Mouse (Mus musculus) kidney, postnatal 4 days (tissue): ENCODE data around the gene Eps8.
A peak's percentile ranks its signal among the peaks of the same experiment; 100 is the strongest.
"Not testable (repeated sequence)": the region's sequence is repeated elsewhere in the genome, so short reads cannot be mapped to it uniquely, and the experiment has no call there.

Source experiments
- DNase-seq, 2 experiments: peaks; one replicate each; pipeline ENCODE4 v3.0.0; 2021; ENCODE audit warnings: mixed read lengths in 2 of 2

Eps8 gene

DNA sequence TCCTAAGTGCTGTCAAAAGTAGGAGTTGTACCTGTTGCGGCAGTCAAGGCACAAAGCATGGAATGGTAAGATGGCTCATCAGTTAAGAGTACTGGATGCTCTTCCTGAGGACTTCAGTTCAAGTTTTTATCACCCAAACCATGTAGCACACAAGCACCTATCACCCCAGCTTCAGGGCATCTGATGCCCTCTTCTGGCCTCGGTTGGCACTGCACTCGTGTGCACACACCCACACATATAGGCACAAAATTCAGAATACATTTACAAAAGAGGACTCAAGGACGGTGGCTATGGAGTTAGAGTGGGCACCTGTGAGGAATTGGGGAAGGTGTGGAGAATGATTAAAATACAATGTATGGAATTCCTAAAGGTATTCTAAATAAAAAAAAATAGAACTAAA is 185.1 kb downstream of the Eps8 start:
- DNase-seq, result no peak

DNA sequence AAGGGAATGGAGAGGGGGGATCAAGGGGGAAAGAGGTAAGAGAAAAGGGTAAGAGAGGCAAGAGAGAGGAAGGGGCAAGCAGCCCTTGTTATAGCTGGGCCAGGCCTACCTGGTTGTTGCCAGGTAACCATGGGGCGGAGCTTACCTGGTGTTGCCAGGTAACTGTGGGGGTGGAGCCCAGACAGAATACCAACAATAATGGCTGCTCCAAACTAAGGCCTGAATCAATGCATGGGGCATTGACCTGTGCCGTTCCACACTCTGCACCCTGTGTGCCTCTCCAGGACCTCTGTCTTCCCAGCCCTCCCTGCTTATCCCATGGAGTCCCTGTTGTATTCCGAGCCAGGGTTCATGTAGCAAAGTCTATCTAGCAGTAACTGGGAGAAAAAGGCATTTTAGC is 187.0 kb downstream of the Eps8 start:
- no peak for DNase-seq

DNA sequence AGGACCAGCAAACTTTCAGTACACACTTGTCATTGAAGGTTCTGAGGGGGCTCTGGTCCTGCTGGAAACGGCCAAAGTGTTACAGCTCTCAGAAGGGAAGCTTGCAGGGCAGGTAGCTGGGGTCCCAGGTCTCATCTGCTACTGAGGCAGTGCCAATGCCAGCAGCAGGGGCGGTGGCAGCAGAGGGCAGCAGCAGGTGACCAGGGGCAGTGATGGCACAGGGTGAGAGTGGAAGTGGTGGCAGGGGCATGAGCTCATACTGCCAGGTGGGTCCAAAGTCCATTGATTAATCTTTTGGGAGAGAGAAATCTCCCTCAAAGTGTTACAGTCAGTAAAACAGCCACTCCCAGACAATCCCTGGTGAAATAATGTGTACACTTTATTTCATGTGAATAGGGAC is 188.4 kb downstream of the Eps8 start:
- no peak for DNase-seq

DNA sequence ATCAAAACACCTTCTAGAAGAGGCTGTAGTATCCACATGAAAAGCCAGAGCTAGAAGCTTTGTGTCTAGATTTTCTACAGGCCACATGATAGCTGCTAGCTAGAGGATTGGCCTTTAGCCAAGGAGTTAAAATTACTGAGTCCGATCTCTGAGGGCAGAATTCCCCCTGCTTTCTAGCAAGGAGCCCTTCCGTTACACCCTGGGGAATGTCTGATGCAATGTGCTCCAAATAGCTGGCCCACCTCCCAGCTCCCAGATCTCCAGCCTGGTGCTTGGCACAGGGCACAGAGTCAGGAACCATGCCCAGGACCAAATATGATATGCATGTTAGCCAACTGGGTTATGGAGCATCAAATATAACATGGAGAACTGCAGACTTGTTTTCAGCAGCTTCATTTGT is 189.4 kb downstream of the Eps8 start:
- DNase-seq, result peak; percentile 19 to 37

DNA sequence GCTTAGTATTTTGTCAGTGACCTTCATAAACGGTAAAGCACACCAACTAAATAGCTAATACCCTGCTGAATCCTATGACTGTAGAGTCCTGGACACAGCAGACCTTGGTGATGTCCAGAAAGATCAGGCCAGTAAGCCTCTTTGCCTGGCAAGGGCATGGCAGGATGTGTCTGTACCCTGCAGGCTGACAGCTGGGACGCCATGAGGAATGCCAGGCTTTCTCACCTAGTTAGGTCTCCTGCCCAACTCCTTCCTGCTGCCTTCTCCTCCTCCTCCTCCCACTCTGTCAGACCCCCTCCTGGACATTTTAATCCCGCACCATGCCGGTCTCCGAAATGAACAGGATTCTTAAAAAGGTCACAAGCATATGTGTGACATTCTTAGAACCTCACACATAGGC is 190.9 kb downstream of the Eps8 start:
- DNase-seq, result no peak

DNA sequence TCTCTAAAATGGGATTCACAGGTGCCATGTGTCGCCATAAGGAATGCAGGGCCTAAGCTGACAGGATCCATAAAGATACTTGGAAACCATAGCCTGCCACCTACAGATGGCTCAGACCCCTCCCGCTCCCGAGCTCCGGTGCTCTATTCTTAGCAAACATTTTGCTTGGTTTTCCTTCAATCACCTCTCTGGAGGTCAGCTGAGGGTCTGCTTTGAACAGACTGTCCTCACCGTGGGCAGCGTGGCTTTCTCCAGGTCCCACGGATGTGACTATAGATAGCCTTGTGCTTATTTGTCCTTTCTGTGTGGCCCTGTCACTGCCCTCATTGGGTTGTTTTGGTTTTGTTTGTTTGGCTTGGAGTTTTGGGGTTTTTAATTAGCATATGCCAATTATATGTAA is 196.5 kb downstream of the Eps8 start:
- DNase-seq, result no peak

DNA sequence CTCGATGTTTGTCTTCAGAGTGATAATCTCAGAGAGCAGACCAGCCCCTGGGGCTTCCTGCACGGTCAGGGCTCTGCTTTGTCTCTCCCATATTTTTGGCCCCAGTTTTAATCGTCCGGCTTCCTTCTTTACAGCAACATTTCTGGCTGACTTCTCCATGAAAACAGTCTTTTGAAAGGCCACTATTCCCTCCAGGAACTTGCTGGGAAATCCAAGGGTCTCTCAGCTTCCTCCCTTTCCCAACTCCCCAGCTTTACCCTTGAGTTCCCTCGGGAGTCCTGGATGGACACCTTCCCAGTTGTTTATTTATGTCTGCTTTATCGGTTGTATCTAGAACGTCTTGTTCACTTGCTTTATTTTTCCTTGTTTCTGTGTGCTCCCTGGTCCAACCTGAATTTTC is 197.5 kb downstream of the Eps8 start:
- no peak for DNase-seq

DNA sequence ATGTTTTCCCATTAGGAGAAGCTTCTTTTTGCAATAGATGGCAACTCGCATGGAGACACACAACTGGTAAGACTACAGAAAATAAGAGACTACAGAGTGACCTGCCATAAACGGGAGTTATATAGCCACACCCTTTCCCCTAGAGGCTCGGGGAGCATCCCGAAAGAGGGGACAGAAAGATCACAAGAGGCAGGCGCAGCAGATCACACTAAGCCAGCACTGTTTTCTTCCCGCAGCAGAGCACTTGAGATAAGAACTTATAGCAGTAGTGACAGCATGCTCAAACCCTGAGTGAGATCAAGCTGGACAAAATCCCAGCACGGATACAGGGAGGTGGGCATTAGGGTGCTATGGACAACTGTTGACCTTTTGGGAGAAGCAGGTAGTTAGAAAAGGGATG is 198.6 kb downstream of the Eps8 start:
- DNase-seq, result no peak

DNA sequence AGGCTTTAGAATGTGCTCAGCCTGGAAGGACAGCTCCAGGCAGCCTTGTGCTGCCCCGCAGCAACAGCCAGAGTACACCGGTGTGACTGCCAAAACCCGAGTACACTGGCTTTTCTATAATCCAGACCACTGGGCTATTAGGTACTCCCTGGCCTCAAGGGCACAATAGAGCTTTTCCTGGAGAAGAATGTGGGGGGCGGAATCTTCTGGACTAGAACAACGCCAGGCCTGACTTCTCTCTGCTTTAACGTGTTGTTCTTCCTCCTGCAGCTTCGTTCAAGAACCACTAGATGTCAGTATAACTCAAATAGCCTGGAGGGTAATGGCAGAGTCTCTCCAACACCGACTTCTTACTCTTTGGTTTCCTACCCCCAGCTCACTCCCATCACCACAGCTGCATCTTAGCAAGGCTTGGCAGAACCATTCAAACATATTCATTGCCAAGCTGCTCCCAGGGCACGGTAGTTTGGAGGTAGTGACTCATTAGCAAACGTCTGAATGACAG is 199.1 kb downstream of the Eps8 start:
- peak; percentile 30 to 50 for DNase-seq

DNA sequence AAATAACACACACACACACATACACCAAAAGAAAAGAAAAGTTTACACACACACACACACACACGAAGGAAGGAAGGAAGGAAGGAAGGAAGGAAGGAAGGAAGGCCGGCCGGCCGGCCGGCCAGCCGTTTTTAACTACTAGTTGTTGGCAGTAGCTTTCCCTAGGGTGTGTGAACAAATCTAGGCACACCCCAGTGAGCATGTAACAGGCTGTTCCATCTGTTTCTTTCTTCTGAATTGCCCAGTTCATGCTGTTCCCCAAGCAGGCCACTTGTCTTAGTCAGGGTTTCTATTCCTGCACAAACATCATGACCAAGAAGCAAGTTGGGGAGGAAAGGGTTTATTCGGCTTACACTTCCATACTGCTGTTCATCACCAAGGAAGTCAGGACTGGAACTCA is 208.6 kb downstream of the Eps8 start:
- not testable (repeated sequence) for DNase-seq

DNA sequence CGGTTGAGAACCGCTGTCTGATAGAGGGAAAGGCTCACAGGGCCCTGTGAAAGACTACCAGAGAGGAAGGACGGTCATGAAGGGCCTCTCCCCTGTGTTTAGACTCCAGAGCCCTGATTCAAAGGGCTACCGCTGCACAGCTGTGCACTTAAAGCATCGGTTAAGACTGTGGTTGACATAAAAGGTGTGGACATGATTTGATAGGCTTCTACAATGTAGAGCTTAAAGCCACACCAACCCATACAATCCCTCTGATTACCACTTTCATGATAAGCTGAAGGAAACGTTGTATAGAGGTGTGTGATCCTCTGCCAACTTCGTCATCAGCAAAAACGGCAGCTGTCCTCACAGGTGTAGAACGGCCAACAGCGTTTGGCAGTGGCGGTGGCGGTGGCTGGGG is 211.6 kb downstream of the Eps8 start:
- no peak for DNase-seq

DNA sequence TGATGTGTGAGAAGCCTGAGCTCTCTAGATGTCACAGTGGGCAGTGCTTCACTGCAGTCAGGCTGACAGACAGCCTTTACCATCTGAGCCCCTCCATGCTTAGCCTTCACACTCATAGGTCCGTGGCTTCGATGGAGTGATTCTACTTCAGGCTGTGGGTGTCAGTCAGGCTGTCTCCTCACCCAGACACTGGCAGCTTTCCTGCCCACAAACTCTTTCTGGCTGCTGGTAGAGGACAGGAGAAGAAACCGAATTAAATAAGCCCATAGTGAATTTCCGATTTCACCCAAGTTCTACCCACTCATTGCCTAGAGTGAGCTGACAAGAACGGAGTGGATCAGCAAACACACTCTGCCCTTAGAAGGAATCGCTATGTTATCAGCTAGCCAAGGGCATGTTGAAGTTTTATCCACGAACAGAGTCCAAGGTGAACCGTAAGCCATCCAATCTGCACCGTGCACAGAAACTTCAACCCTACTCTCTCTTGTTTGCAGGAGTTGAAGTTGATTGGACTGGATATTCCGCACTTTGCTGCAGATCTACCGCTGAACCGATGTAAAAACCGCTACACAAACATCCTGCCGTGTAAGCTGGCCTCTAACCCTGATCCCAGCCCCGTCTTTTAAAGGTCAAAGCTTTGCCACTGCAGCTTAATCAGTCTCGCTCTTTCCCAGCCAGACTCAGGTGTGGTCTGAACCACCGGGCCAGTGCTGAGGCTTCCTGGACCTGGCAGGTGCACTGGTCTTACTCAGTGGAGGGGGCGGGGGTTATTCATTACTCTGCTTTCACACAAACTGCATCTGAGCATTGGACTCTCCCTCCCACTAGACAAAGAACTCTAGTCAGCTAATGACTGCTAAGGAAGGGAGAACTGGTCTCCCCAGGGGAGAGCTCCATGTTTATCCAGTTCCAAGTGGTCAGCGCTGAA is 213.9 kb downstream of the Eps8 start:
- no peak for DNase-seq

DNA sequence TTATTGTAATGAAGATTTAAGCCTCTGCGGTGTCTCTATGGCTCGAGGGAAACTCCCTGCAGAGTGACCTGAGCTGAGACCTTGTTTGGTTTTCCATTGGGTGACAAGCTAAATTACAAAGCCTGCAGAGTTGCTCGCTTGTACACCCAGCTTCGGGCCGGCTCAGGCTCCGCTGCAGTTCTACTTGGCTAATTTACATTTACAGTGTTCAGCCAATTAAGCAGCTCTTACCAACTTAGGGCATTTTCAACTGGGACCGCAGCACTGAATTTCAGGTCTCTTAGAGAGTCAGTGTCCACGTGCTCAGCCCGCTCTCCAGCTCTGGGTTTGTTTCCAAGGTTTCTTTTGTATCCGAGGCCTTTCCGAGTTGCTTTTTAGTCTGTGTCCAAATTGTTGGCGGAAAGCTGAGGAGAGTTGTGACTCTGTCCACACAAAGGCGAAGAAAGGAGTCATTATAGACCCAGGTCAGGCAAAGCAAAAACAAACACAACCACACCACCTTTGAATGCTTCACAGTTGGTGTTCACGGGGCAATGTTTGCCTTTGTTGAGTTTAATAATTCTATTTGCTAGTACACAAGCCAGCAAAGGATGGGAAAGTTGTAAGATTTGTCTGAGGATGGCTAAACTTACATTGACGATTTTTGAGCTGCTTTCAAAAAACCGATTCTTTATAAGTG is 216.6 kb downstream of the Eps8 start:
- peak; percentile 43 to 56 for DNase-seq

DNA sequence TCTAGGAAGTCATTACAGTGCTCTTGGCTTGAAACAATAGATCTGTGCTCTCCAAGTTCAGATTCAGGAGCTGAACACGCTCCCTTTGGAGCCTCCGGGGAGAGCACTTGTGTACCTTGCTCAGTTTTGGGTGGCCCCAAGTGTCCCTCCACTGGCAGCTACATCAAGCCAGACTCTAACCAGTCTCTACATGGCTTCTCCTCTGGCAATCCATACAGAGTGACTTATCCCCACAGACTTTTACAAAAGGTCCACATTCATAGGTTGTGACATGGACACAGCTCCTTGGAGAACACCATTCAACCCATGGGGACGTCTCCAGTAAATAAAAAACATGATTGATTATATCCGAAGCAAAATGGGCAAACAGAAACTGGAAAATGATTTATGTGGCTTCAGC is 217.2 kb downstream of the Eps8 start:
- no peak for DNase-seq

DNA sequence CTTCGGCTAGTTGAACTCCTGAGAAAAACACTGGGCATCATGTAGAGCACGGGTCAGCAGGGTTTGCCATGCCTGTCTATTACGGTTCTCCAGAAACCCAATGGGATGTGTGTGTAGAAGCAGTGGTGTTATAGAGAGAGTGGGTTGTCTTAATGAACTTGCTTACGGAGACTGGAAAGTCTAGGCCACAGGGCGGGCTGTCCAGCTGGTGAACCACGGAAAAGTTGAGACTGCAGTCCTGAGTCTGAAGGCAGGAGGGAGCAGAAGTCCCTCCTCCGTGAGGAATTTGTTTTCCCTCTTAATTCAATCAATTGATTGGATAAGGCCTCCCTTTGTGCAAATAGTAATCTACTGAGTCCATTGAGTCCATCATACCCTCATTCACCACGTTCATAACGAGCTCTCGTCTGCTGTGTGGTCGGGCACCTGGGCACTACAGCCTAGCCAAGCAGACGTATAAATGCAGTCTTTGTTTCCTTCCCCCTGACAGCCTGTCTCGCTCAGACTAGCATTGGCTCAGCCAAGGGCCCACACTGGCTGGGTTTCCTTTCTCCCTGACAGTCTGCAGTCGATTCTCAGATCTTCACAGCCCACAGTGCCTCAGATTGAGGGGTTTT is 221.0 kb downstream of the Eps8 start:
- no peak for DNase-seq
